Mouse (Mus musculus) liver, embryonic 13.5 days (tissue): ENCODE measurements around the gene Ddx39. TPM values are rescaled to one million over a fixed set of nuclear protein-coding genes. Genes with fewer than 3 reads are reported as not detected.

Experiments used
- ATAC-seq: fragments of 200-750 bp; cut with Nextera tagmentation; 2 replicates; pipeline ENCODE4 v1.8.0; 2017; ENCODE audit warnings: low read depth, mild to moderate bottlenecking, moderate number of reproducible peaks, moderate library complexity
- DNase-seq: peaks from one replicate; pipeline ENCODE4 v3.0.0; 2022
- H3K27ac ChIP-seq: fragments of 300-500 bp; sonication (generic); 2 replicates; pipeline ENCODE4 v1.5.1; 2015; ENCODE audit warnings: moderate library complexity, mild to moderate bottlenecking, inconsistent platforms
- H3K27me3 ChIP-seq: fragments of 300-500 bp; sonication (generic); 2 replicates; pipeline ENCODE4 v1.6.1; 2015; ENCODE audit warnings: mild to moderate bottlenecking, inconsistent platforms
- H3K36me3 ChIP-seq: fragments of 300-500 bp; sonication (generic); 2 replicates; pipeline ENCODE4 v1.6.1; 2015; ENCODE audit warnings: mild to moderate bottlenecking, inconsistent platforms
- H3K4me1 ChIP-seq: fragments of 300-500 bp; sonication (generic); replicated peaks from 2 replicates; pipeline ENCODE4 v1.6.1; 2015; ENCODE audit warnings: inconsistent platforms
- H3K4me2 ChIP-seq: fragments of 300-500 bp; sonication (generic); 2 replicates; pipeline ENCODE4 v1.6.1; 2015; ENCODE audit warnings: inconsistent platforms, mild to moderate bottlenecking, moderate library complexity
- H3K4me3 ChIP-seq: fragments of 300-500 bp; sonication (generic); replicated peaks from 2 replicates; pipeline ENCODE4 v1.5.1; 2015; ENCODE audit warnings: mild to moderate bottlenecking, inconsistent platforms
- H3K9ac ChIP-seq: fragments of 300-500 bp; sonication (generic); 2 replicates; pipeline ENCODE4 v1.6.1; 2015; ENCODE audit warnings: mild to moderate bottlenecking, inconsistent platforms
- H3K9me3 ChIP-seq: fragments of 300-500 bp; sonication (generic); replicated peaks from 2 replicates; pipeline ENCODE4 v1.6.1; 2016; ENCODE audit warnings: inconsistent platforms
- WGBS: fragments of 180-500 bp; shearing (Covaris S2); methylation state at CpG from one replicate; pipeline ENCODE4 v1.1.7; 2015; ENCODE audit not compliant: insufficient replicate concordance; 5-methylcytosine and 5-hydroxymethylcytosine counted together
- polyA plus RNA-seq: library from polyadenylated mRNA; unstranded; fragments of >200 nt; fragmentation: Nextera tagmentation; extraction: Ambion mirVana; gene quantifications from 2 replicates; pipeline ENCODE4 v1.2.1, GENCODE M21; 2015

Ddx39 gene
- polyA plus RNA-seq, 1 experiment from 2014 or later, result 294 TPM

GRCm38 (mm10) chr8:83723447-83724083 is 8.6 kb downstream of the Ddx39 start:
- Histone ChIP-seq H3K9me3 (no peaks in the 10 kb centered on the region), H3K36me3 (peaks cover 85% of the 10 kb centered on the region), H3K4me3 (no peak overlapping the region), H3K27ac (no peak overlapping the region), H3K4me1 (peaks cover 19% of the 10 kb centered on the region), H3K9ac (no peak overlapping the region), H3K27me3 (no peaks in the 10 kb centered on the region), H3K4me2 (no peak overlapping the region)
- DNase-seq (no peak), ATAC-seq (no peak)
- WGBS, result 84% methylated on average over 11 of the region's 11 CpGs

- Histone ChIP-seq H3K9me3 (no peaks in the 10 kb centered on the region), H3K9ac (no peak overlapping the region), H3K4me3 (no peak overlapping the region), H3K36me3 (peaks cover 73% of the 10 kb centered on the region), H3K4me2 (no peak overlapping the region), H3K4me1 (peaks cover 15% of the 10 kb centered on the region), H3K27me3 (no peaks in the 10 kb centered on the region), H3K27ac (0 out of 2 replicates have a peak overlapping the region, but pooled peaks have one; percentile 26)
- WGBS, result 48% methylated on average over 15 of the region's 15 CpGs
- DNase-seq (peak; percentile 59), ATAC-seq (peak; percentile 73)
These were observed 9.9 kb downstream of the Ddx39 start for GRCm38 (mm10) chr8:83724697-83725482.

- Histone ChIP-seq H3K4me3 (no peak overlapping the region), H3K4me2 (no peak overlapping the region), H3K9ac (no peak overlapping the region), H3K9me3 (no peaks in the 10 kb centered on the region), H3K36me3 (peaks cover 66% of the 10 kb centered on the region), H3K27me3 (no peaks in the 10 kb centered on the region), H3K4me1 (peaks cover 15% of the 10 kb centered on the region), H3K27ac (no peak overlapping the region)
- ATAC-seq (no peak), DNase-seq (no peak)
- 83% methylated on average over 8 of the region's 8 CpGs for WGBS
These were observed 10.6 kb downstream of the Ddx39 start for GRCm38 (mm10) chr8:83725521-83726102.

GRCm38 (mm10) chr8:83729009-83729807 is 14.2 kb downstream of the Ddx39 start:
- H3K9me3 ChIP-seq, result no peaks in the 10 kb centered on the region
- H3K36me3 ChIP-seq, result peaks cover 32% of the 10 kb centered on the region
- no peak overlapping the region for H3K27ac ChIP-seq
- H3K9ac ChIP-seq, result no peak overlapping the region
- 63% methylated on average over 11 of the region's 11 CpGs for WGBS
- H3K4me1 ChIP-seq, result peaks cover 5% of the 10 kb centered on the region
- no peak overlapping the region for H3K4me2 ChIP-seq
- peak; percentile 24 for DNase-seq
- no peak for ATAC-seq
- H3K4me3 ChIP-seq, result no peak overlapping the region
- H3K27me3 ChIP-seq, result no peaks in the 10 kb centered on the region

GRCm38 (mm10) chr8:83731906-83732305 is 16.9 kb downstream of the Ddx39 start:
- no peak overlapping the region for H3K9ac ChIP-seq
- peaks cover 10% of the 10 kb centered on the region for H3K36me3 ChIP-seq
- no peaks in the 10 kb centered on the region for H3K9me3 ChIP-seq
- 79% methylated on average over 5 of the region's 5 CpGs for WGBS
- H3K4me1 ChIP-seq, result no peaks in the 10 kb centered on the region
- no peak for DNase-seq
- no peak for ATAC-seq
- no peak overlapping the region for H3K27ac ChIP-seq
- H3K27me3 ChIP-seq, result no peaks in the 10 kb centered on the region
- H3K4me3 ChIP-seq, result no peak overlapping the region
- H3K4me2 ChIP-seq, result no peak overlapping the region

GRCm38 (mm10) chr8:83732919-83733318 is 17.9 kb downstream of the Ddx39 start:
- no peak overlapping the region for H3K27ac ChIP-seq
- 54% methylated on average over 6 of the region's 6 CpGs for WGBS
- H3K4me2 ChIP-seq, result no peak overlapping the region
- peaks cover 7% of the 10 kb centered on the region for H3K36me3 ChIP-seq
- ATAC-seq (no peak), DNase-seq (no peak)
- H3K4me3 ChIP-seq, result no peak overlapping the region
- H3K27me3 ChIP-seq, result no peaks in the 10 kb centered on the region
- H3K9me3 ChIP-seq, result peaks cover 4% of the 10 kb centered on the region; the same call in 1 of the 2 replicates
- no peak overlapping the region for H3K9ac ChIP-seq
- peaks cover 7% of the 10 kb centered on the region for H3K4me1 ChIP-seq

GRCm38 (mm10) chr8:83736681-83737080 is 21.7 kb downstream of the Ddx39 start:
- Histone ChIP-seq H3K27me3 (peaks cover 10% of the 10 kb centered on the region; the same call in 1 of the 2 replicates), H3K27ac (no peak overlapping the region), H3K9me3 (peaks cover 4% of the 10 kb centered on the region; the same call in 1 of the 2 replicates), H3K4me2 (no peak overlapping the region), H3K36me3 (no peaks in the 10 kb centered on the region), H3K4me1 (peaks cover 42% of the 10 kb centered on the region), H3K4me3 (no peak overlapping the region), H3K9ac (no peak overlapping the region)
- ATAC-seq (no peak), DNase-seq (no peak)
- WGBS, result 69% methylated on average over 4 of the region's 4 CpGs

GRCm38 (mm10) chr8:83737346-83737745 is 22.4 kb downstream of the Ddx39 start:
- Histone ChIP-seq H3K27me3 (peaks cover 10% of the 10 kb centered on the region; the same call in 1 of the 2 replicates), H3K4me3 (no peak overlapping the region), H3K36me3 (no peaks in the 10 kb centered on the region), H3K9me3 (peaks cover 4% of the 10 kb centered on the region; the same call in 1 of the 2 replicates), H3K27ac (no peak overlapping the region), H3K4me2 (0 out of 2 replicates have a peak overlapping the region, but pooled peaks have one; percentile 14), H3K9ac (no peak overlapping the region), H3K4me1 (peaks cover 49% of the 10 kb centered on the region)
- 82% methylated on average over 4 of the region's 4 CpGs for WGBS
- no peak for DNase-seq
- no peak for ATAC-seq

- no peak for ATAC-seq
- Histone ChIP-seq H3K4me2 (peak overlapping the region; percentile 17; the same call in 1 of the 2 replicates), H3K36me3 (no peaks in the 10 kb centered on the region), H3K4me1 (peaks cover 55% of the 10 kb centered on the region), H3K27me3 (peaks cover 10% of the 10 kb centered on the region; the same call in 1 of the 2 replicates), H3K27ac (0 out of 2 replicates have a peak overlapping the region, but pooled peaks have one; percentile 14), H3K9me3 (peaks cover 4% of the 10 kb centered on the region; the same call in 1 of the 2 replicates), H3K4me3 (no peak overlapping the region), H3K9ac (no peak overlapping the region)
- 45% methylated on average over 4 of the region's 4 CpGs for WGBS
- DNase-seq, result no peak
These were observed 23.0 kb downstream of the Ddx39 start for GRCm38 (mm10) chr8:83737852-83738562.

GRCm38 (mm10) chr8:83738949-83739710 is 24.2 kb downstream of the Ddx39 start:
- 0 out of 2 replicates have a peak overlapping the region, but pooled peaks have one; percentile 64 for H3K27ac ChIP-seq
- no peaks in the 10 kb centered on the region for H3K36me3 ChIP-seq
- H3K27me3 ChIP-seq, result peaks cover 10% of the 10 kb centered on the region; the same call in 1 of the 2 replicates
- DNase-seq (no peak), ATAC-seq (no peak)
- 76% methylated on average over 10 of the region's 10 CpGs for WGBS
- peak overlapping the region; percentile 85 for H3K4me2 ChIP-seq
- peaks cover 4% of the 10 kb centered on the region; the same call in 1 of the 2 replicates for H3K9me3 ChIP-seq
- H3K4me1 ChIP-seq, result peaks cover 58% of the 10 kb centered on the region
- H3K4me3 ChIP-seq, result 0 out of 2 replicates have a peak overlapping the region, but pooled peaks have one; percentile 64
- H3K9ac ChIP-seq, result no peak overlapping the region
